Mouse (Mus musculus) liver, adult 2 months (tissue): ENCODE results near the gene Ppara.

Source experiments
- CTCF ChIP-seq: fragments of 200-500 bp; IDR thresholded peaks from 2 replicates; pipeline ENCODE4 v1.5.1; 2011; ENCODE audit warnings: low read depth, low read length, control low read depth
- POLR2A ChIP-seq: fragments of 200-500 bp; IDR thresholded peaks from 2 replicates; pipeline ENCODE4 v1.6.1; 2011; ENCODE audit warnings: low read length, control low read depth; ENCODE audit not compliant: insufficient read depth; ENCODE audit errors: extremely low read depth

DNA sequence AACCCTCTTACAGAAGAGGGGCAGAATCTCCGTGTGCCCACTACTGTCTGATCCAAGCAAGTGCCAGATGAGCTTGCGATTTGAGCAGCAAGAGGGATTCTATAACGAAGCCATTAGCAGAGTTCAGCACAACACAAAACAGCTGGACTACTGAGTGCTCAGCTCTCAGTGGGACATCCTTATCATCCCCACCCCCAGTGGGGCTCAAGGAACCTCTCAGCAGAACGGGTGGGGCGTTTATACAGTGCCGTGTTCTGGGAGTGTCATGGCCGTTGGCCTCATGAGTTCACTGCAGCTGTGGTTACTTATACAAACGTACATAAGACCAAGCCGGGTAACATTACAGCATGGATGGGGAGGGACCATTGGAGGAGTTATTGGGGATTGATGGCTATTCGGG, 78.6 kb downstream of the Ppara start:
- no peak for TF ChIP-seq CTCF
- no peak for TF ChIP-seq POLR2A
